Mouse (Mus musculus) ovary, postnatal 36 days (tissue): ENCODE measurements around the gene Pate2.

Experiments used
- DNase-seq: peaks from one replicate; pipeline ENCODE4 v3.0.0; 2022; ENCODE audit warnings: low spot score, mixed read lengths

The Pate2 gene

GRCm38 (mm10) chr9:35569571-35570534 is at the start of gene Pate2, which contains the start of gene Hyls1:
Pate2 (plus strand) TSS chr9:35570284.
Hyls1 (minus strand) TSS chr9:35570398.
- DNase-seq = peak; percentile 90

- DNase-seq = no peak
Measured at GRCm38 (mm10) chr9:35520631-35521348, 49.3 kb upstream of the Pate2 start.

GRCm38 (mm10) chr9:35522241-35522640 is 47.8 kb upstream of the Pate2 start:
- DNase-seq = no peak

- no peak for DNase-seq
Measured at GRCm38 (mm10) chr9:35522821-35523515, 47.1 kb upstream of the Pate2 start.

- peak; percentile 37 for DNase-seq
Measured at GRCm38 (mm10) chr9:35523541-35523940, 46.5 kb upstream of the Pate2 start.

GRCm38 (mm10) chr9:35523941-35524411 is 46.1 kb upstream of the Pate2 start:
- DNase-seq = peak; percentile 62

GRCm38 (mm10) chr9:35529141-35529540 is 40.9 kb upstream of the Pate2 start:
- no peak for DNase-seq

DNA sequence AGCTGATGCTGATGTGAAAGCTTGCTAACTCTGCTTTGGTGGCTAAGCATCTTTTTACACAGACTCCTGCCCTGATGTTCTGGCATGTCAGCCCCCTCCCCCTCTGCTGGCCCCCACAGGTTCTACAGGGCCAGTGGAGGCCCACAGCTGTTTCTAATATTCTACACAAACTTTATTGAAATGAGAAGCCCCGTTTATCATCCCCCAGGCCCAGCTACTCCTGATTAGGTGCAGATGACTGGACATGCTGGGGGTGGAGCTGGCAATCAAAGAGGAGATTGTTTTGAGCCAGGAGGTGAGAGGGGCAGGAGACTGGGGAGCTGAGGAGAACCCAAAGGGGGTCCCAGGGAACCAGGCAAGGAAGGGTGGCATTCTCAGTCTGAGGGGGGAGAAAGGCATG is 40.3 kb upstream of the Pate2 start:
- DNase-seq = no peak

- no peak for DNase-seq
Measured at GRCm38 (mm10) chr9:35533266-35533665, 36.8 kb upstream of the Pate2 start.

- no peak for DNase-seq
Measured at GRCm38 (mm10) chr9:35535110-35535509, 35.0 kb upstream of the Pate2 start.

GRCm38 (mm10) chr9:35535876-35536275 is 34.2 kb upstream of the Pate2 start:
- no peak for DNase-seq

DNA sequence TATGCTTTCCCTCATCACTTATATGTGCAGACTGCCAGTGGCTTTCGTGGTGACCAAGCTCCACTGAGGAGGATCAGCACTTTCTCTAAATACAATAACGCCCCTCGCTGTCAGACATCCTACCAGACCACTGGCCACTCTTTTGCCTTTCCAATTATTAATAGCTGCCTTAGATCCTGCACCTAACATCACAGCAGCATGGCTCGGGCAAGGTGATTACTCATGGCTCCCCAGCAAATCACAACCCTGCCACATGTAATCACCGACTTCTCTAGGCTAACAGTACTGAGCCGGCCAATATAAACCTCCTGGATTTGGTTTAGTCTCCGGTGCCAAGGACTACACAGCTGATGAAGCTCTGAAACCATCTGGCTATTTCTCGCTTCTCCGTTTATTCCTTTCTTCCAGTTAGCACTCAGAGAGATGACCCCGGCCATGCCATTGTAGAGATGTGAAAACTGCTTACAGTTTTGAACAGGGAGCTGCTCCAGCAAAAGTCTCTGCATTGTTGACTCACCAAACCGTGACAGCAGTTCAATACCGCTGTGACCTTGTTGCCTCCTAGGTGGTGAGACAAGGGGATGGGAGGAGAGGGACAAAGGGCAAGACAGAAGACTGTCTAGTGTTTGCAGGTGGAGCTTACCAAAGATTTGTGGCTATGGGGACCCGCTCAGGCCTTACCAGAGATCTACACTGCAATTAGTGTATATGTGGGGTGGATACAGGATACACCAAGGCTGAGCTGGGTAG is 30.9 kb upstream of the Pate2 start:
- no peak for DNase-seq

GRCm38 (mm10) chr9:35541024-35541423 is 29.1 kb upstream of the Pate2 start:
- DNase-seq = no peak

DNA sequence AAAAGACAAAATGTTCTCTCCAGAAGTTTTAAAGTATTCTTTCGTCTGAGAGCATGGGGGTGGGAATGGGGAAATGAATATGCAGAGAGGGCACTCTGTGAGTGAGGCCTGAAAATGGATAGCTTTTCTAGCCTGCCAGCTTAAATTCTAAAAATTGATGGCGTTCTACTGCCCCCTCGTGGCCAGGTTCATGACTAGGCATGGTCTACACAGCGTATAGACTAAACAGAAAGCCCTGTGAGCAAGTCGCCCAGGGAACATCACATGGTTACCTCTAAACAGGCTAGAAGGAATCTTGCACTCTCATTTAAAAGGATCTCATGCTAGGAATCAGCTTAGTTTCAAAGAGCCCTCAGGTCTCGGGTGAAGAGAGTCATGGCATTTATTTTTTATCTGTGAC is 28.6 kb upstream of the Pate2 start:
- DNase-seq = peak; percentile 72

DNA sequence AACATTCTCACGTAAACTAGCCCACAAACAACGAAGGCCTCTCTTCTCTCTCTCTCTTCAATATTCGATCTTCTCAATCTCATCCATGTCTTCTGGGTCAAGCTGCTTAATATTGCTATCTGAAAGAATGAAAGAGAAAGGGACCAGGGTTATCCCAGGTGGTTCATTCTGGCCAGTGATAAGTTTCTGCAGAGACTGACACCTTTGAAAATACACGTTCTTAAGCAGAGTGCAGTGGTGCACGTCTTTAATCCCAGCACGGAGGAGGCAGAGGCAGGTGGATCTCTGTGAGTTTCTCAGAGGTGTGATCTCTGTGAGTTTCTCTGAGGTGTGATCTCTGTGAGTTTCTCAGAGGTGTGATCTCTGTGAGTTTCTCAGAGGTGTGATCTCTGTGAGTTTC is 28.1 kb upstream of the Pate2 start:
- no peak for DNase-seq

- no peak for DNase-seq
Measured at GRCm38 (mm10) chr9:35543099-35543860, 26.8 kb upstream of the Pate2 start.

- no peak for DNase-seq
Measured at GRCm38 (mm10) chr9:35544666-35545065, 25.4 kb upstream of the Pate2 start.

- no peak for DNase-seq
Measured at GRCm38 (mm10) chr9:35545704-35546103, 24.4 kb upstream of the Pate2 start.

- DNase-seq = no peak
Measured at GRCm38 (mm10) chr9:35546745-35547144, 23.3 kb upstream of the Pate2 start.

DNA sequence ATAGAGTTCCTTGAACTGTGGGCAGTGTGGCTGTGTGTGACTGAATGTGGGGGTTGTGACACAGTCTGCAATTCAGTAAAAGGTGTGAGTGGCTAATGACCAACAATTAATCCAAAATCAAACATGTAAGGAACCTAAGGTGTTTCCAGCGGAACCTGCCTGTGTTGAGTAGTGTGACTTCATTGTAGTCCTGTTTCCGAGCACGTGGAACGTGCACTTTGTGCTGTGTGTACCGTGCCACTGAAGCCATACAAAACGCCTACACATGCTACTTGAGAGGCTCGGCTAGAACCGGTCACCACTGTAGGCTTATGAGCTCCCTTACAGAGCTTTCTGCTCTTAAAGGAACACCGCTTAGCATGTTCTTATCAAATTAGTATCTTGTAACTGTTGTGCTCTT is 21.6 kb upstream of the Pate2 start:
- DNase-seq = no peak
